Mouse (Mus musculus) heart, embryonic 10.5 days (tissue): ENCODE results near the gene Slc3a1. TPM values are rescaled to one million over a fixed set of nuclear protein-coding genes. Genes with fewer than 3 reads are reported as not detected.

Experiments used
- DNase-seq: peaks from one replicate; pipeline ENCODE4 v3.0.0-alpha.2; 2017; ENCODE audit warnings: low spot score
- H3K27ac ChIP-seq: fragments of 300-500 bp; sonication (generic); 2 replicates; pipeline ENCODE4 v1.5.1; 2016; ENCODE audit warnings: mild to moderate bottlenecking
- H3K27me3 ChIP-seq: fragments of 300-500 bp; sonication (generic); 2 replicates; pipeline ENCODE4 v1.6.1; 2016; ENCODE audit warnings: mild to moderate bottlenecking; ENCODE audit not compliant: poor library complexity, insufficient read depth, severe bottlenecking
- H3K36me3 ChIP-seq: fragments of 300-500 bp; sonication (generic); 2 replicates; pipeline ENCODE4 v1.6.1; 2016; ENCODE audit warnings: mild to moderate bottlenecking, moderate library complexity
- H3K4me1 ChIP-seq: fragments of 300-500 bp; sonication (generic); 2 replicates; pipeline ENCODE4 v1.6.1; 2016; ENCODE audit warnings: mild to moderate bottlenecking
- H3K4me3 ChIP-seq: fragments of 300-500 bp; sonication (generic); 2 replicates; pipeline ENCODE4 v1.5.1; 2016; ENCODE audit warnings: mild to moderate bottlenecking, moderate library complexity
- H3K9me3 ChIP-seq: fragments of 300-500 bp; sonication (generic); 2 replicates; pipeline ENCODE4 v1.6.1; 2016; ENCODE audit warnings: mild to moderate bottlenecking, moderate library complexity
- WGBS: fragments of 180-500 bp; shearing (Covaris S2); methylation state at CpG from one replicate; pipeline ENCODE4 v1.1.7; 2016; 5-methylcytosine and 5-hydroxymethylcytosine counted together
- polyA plus RNA-seq: library from polyadenylated mRNA; unstranded; fragments of >200 nt; fragmentation: Nextera tagmentation; extraction: Ambion mirVana; gene quantifications from 2 replicates; pipeline ENCODE4 v1.2.1, GENCODE M21; 2016

The Slc3a1 gene
- 0.09 and 0.33 TPM in 2 replicates for polyA plus RNA-seq

GRCm38 (mm10) chr17:85028093-85028739, at the start of gene Slc3a1:
TSS of gene Slc3a1 (plus strand) at chr17:85028376.
- Histone ChIP-seq H3K4me1 (peaks cover 6% of the 10 kb centered on the region; the same call in 1 of the 2 replicates), H3K27me3 (no peaks in the 10 kb centered on the region), H3K4me3 (no peak within 1 kb of the TSS), H3K36me3 (no peaks in the 10 kb centered on the region), H3K27ac (no peak within 1 kb of the TSS), H3K9me3 (no peaks in the 10 kb centered on the region)
- peak; percentile 54 for DNase-seq
- WGBS: 90% methylated on average over 20 of the region's 20 CpGs

DNA sequence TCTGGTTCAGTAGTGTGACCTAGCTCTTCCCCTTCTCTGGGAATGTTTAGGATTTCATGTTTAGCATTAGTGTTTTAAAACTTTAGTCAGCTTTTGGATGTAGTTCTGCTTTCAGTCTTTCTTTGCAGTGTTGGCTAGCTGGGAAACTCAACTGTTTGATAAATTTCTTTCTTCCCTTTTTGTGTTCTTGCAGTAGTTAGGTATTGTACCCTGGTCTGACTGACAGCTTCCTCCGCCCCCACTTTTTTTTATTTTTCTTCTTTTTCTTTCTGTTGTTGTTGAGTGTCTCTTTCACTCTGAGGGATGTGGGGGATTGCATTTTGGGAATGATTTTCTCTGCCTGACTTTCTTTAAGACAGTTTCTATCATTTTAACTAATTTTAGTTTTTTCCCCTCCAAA, 46.5 kb upstream of the Slc3a1 start:
- Histone ChIP-seq H3K36me3 (peaks cover 17% of the 10 kb centered on the region), H3K9me3 (no peaks in the 10 kb centered on the region), H3K4me1 (peaks cover 10% of the 10 kb centered on the region), H3K4me3 (no peak overlapping the region), H3K27ac (no peak overlapping the region), H3K27me3 (no peaks in the 10 kb centered on the region)
- no peak for DNase-seq
- WGBS: 100% methylated on average over 1 of the region's 1 CpGs

GRCm38 (mm10) chr17:84982735-84983134, 45.4 kb upstream of the Slc3a1 start:
- H3K4me3 ChIP-seq: no peak overlapping the region
- no peaks in the 10 kb centered on the region for H3K9me3 ChIP-seq
- no peak overlapping the region for H3K27ac ChIP-seq
- H3K27me3 ChIP-seq: no peaks in the 10 kb centered on the region
- peaks cover 9% of the 10 kb centered on the region for H3K36me3 ChIP-seq
- DNase-seq: no peak
- peaks cover 19% of the 10 kb centered on the region for H3K4me1 ChIP-seq
- 87% methylated on average over 2 of the region's 2 CpGs for WGBS

- WGBS: 58% methylated on average over 5 of the region's 5 CpGs
- no peak for DNase-seq
- Histone ChIP-seq H3K4me1 (peaks cover 24% of the 10 kb centered on the region), H3K27me3 (no peaks in the 10 kb centered on the region), H3K27ac (no peak overlapping the region), H3K4me3 (no peak overlapping the region), H3K36me3 (no peaks in the 10 kb centered on the region), H3K9me3 (no peaks in the 10 kb centered on the region)
Measured at GRCm38 (mm10) chr17:84986368-84986767, 41.8 kb upstream of the Slc3a1 start.

DNA sequence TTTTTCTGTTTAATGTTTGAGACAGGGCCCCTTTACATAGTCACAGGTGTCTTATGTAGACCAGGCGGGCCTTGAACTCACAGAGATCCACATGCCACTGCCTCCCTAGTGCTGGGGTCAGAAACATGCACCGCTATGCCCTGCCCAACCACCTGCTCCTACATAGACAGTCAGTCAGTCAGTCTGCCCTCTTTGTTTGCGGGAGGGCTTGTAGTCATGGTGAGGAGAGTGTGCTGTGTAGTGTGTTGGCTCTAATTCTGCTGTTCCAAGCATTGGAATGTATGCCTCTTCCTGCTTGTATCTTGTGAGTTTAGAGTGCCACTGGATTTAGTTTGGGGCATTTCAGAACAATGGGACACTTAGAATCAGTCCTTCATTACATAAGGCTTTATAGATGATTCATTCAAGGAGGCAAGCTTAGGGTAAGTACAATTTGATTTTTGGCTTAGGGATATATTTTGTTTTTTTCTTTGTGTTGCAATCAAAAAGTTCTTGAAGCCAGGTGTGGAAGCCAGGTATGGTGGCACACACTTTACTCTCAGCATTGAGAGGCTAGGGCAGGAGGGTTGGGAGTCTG, 40.3 kb upstream of the Slc3a1 start:
- WGBS: 79% methylated on average over 3 of the region's 3 CpGs
- DNase-seq: no peak
- H3K27ac ChIP-seq: no peak overlapping the region

DNA sequence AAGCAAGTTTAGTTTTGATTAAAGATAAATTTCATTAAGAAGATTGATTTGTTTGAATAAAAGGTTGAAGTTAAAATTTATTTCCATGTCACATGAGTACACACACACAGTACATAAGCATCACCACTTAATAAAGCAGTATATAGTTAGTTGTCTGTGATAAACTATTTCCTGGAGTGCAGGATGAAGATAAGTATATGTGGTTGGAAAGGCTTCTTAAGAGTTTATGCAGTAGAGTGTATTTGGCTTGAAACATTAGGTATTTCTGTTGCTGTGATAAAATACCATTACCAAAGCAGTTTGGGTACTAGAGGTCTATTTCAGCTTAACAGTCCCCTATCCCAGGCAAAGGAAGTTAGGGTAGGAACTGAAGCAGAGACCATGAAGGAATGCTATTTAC, 39.7 kb upstream of the Slc3a1 start:
- DNase-seq: no peak
- Histone ChIP-seq H3K27ac (no peak overlapping the region), H3K36me3 (0 out of 2 replicates have a peak, but pooled peaks cover 5% of the 10 kb centered on the region), H3K4me1 (peaks cover 24% of the 10 kb centered on the region), H3K9me3 (no peaks in the 10 kb centered on the region), H3K27me3 (no peaks in the 10 kb centered on the region), H3K4me3 (no peak overlapping the region)

More for the DNA sequence above, 40.3 kb upstream of the Slc3a1 start:
- Histone ChIP-seq H3K9me3 (no peaks in the 10 kb centered on the region), H3K36me3 (0 out of 2 replicates have a peak, but pooled peaks cover 1% of the 10 kb centered on the region), H3K4me3 (no peak overlapping the region), H3K4me1 (peaks cover 24% of the 10 kb centered on the region), H3K27me3 (no peaks in the 10 kb centered on the region)

DNA sequence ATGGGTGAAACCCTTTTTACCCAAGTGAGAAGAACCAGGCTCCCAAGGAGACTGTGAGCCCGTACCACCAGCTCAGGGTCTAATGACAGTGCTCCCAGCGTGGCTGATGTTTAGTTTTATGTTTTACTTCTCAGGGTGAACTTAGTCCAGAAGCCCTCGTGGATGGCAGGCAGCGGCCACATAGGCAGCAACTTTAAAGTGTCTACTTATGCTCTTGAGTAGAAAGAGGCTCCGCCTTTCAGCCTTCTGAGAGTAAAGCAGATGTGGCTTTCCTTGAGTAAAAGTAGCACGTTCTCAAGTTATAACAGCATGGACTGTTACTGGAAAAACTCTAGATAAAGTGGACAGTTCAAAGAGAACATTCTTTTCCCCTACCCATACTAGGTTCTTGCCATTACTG, 32.3 kb upstream of the Slc3a1 start:
- H3K4me1 ChIP-seq: peaks cover 8% of the 10 kb centered on the region; the same call in 1 of the 2 replicates
- no peak overlapping the region for H3K27ac ChIP-seq
- no peak overlapping the region for H3K4me3 ChIP-seq
- no peaks in the 10 kb centered on the region for H3K27me3 ChIP-seq
- DNase-seq: no peak
- WGBS: 70% methylated on average over 6 of the region's 6 CpGs
- no peaks in the 10 kb centered on the region for H3K9me3 ChIP-seq
- peaks cover 16% of the 10 kb centered on the region; the same call in 1 of the 2 replicates for H3K36me3 ChIP-seq

- Histone ChIP-seq H3K4me1 (peaks cover 8% of the 10 kb centered on the region; the same call in 1 of the 2 replicates), H3K9me3 (no peaks in the 10 kb centered on the region), H3K4me3 (no peak overlapping the region), H3K36me3 (peaks cover 16% of the 10 kb centered on the region; the same call in 1 of the 2 replicates), H3K27me3 (no peaks in the 10 kb centered on the region), H3K27ac (no peak overlapping the region)
- WGBS: 94% methylated on average over 1 of the region's 1 CpGs
- no peak for DNase-seq
Measured at GRCm38 (mm10) chr17:84997639-84998038, 30.5 kb upstream of the Slc3a1 start.

- Histone ChIP-seq H3K27ac (no peak overlapping the region), H3K4me3 (0 out of 2 replicates have a peak overlapping the region, but pooled peaks have one; percentile 19), H3K4me1 (peaks cover 8% of the 10 kb centered on the region; the same call in 1 of the 2 replicates), H3K36me3 (peaks cover 19% of the 10 kb centered on the region; the same call in 1 of the 2 replicates), H3K9me3 (no peaks in the 10 kb centered on the region), H3K27me3 (no peaks in the 10 kb centered on the region)
- 57% methylated on average over 10 of the region's 10 CpGs for WGBS
- no peak for DNase-seq
Measured at GRCm38 (mm10) chr17:84999636-85000035, 28.5 kb upstream of the Slc3a1 start.

DNA sequence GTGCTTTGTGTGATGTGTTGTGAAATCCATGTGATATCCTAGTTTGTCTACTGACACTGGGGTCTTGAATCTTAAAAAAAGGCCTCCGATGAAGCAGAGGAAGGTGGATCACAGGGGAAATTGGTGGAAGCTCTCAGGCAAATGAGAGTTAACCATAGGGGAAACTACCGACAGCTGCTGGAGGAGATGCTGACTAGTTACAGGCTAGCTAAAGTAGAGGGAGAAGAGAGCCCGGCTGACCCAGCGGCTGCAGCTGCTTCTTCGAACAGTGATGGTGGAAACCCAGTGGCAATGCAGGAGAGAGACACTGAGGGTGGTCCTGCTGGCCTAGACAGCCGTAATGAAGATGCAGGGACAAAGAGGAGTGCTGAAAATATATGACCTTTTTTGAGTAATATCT, 14.7 kb upstream of the Slc3a1 start:
- Histone ChIP-seq H3K9me3 (no peaks in the 10 kb centered on the region), H3K4me3 (no peak overlapping the region), H3K4me1 (no peaks in the 10 kb centered on the region), H3K36me3 (peaks cover 20% of the 10 kb centered on the region; the same call in 1 of the 2 replicates), H3K27me3 (no peaks in the 10 kb centered on the region), H3K27ac (no peak overlapping the region)
- WGBS: 84% methylated on average over 6 of the region's 6 CpGs
- no peak for DNase-seq

- H3K27me3 ChIP-seq: no peaks in the 10 kb centered on the region
- no peak overlapping the region for H3K27ac ChIP-seq
- peaks cover 20% of the 10 kb centered on the region; the same call in 1 of the 2 replicates for H3K36me3 ChIP-seq
- WGBS: 95% methylated on average over 3 of the region's 3 CpGs
- DNase-seq: no peak
- no peaks in the 10 kb centered on the region for H3K9me3 ChIP-seq
- no peaks in the 10 kb centered on the region for H3K4me1 ChIP-seq
- no peak overlapping the region for H3K4me3 ChIP-seq
Measured at GRCm38 (mm10) chr17:85014632-85015031, 13.5 kb upstream of the Slc3a1 start.

GRCm38 (mm10) chr17:85018344-85018743, 9.8 kb upstream of the Slc3a1 start:
- no peak overlapping the region for H3K4me3 ChIP-seq
- H3K36me3 ChIP-seq: no peaks in the 10 kb centered on the region
- no peak for DNase-seq
- no peaks in the 10 kb centered on the region for H3K9me3 ChIP-seq
- no peaks in the 10 kb centered on the region for H3K27me3 ChIP-seq
- no peaks in the 10 kb centered on the region for H3K4me1 ChIP-seq
- no peak overlapping the region for H3K27ac ChIP-seq
- WGBS: 82% methylated on average over 3 of the region's 3 CpGs

GRCm38 (mm10) chr17:85018794-85019193, 9.4 kb upstream of the Slc3a1 start:
- Histone ChIP-seq H3K27me3 (no peaks in the 10 kb centered on the region), H3K36me3 (no peaks in the 10 kb centered on the region), H3K9me3 (no peaks in the 10 kb centered on the region), H3K4me1 (no peaks in the 10 kb centered on the region; the same call in 1 of the 2 replicates), H3K27ac (no peak overlapping the region), H3K4me3 (no peak overlapping the region)
- WGBS: 72% methylated on average over 5 of the region's 5 CpGs
- no peak for DNase-seq
